Mouse (Mus musculus) adrenal gland, adult 8-10 months (tissue): ENCODE measurements around the gene Atf7ip. TPM values are rescaled to one million over a fixed set of nuclear protein-coding genes. Genes with fewer than 3 reads are reported as not detected.

Experiments
- DNase-seq: peaks from one replicate; pipeline ENCODE4 v3.0.0; 2022
- total RNA-seq, 4 experiments: library from RNA; stranded (reverse); gene quantifications; 2 replicates each; pipeline ENCODE4 v1.2.4; 2022

Atf7ip gene
- total RNA-seq, 4 experiments from 2014 or later: 79.2 to 127 (median 99.1) TPM

- no peak for DNase-seq
These were observed 144.7 kb downstream of the Atf7ip start for GRCm38 (mm10) chr6:136650664-136651063.

GRCm38 (mm10) chr6:136653331-136653730 lies 147.4 kb downstream of the Atf7ip start:
- DNase-seq: no peak

GRCm38 (mm10) chr6:136654470-136654869 lies 148.5 kb downstream of the Atf7ip start:
- no peak for DNase-seq

- DNase-seq: no peak
These were observed 149.8 kb downstream of the Atf7ip start for GRCm38 (mm10) chr6:136655786-136656185.

- DNase-seq: no peak
These were observed 152.3 kb downstream of the Atf7ip start for GRCm38 (mm10) chr6:136658303-136658702.

GRCm38 (mm10) chr6:136659226-136659625 lies 153.3 kb downstream of the Atf7ip start:
- DNase-seq: no peak

Other genes with a start within 250 kb of the Atf7ip start
- gene Gm8994, start 178.6 kb upstream of the Atf7ip start, total RNA-seq: not detected
- not detected for gene E330021D16Rik, start 90.6 kb upstream of the Atf7ip start, total RNA-seq
- gene Plbd1, start 155.8 kb downstream of the Atf7ip start, total RNA-seq: 10 to 100 TPM in 3 of 4 experiments, 1 to 10 TPM in 1; 7.6 to 20.9 (median 15.8) TPM